Mouse (Mus musculus): ENCODE measurements around the gene Smpd1. TPM values are rescaled to one million over a fixed set of nuclear protein-coding genes. Genes with fewer than 3 reads are reported as not detected.

Smpd1 gene
- 10 to 100 TPM; 32.0 to 79.2 TPM for polyA plus RNA-seq (2012; fragmentation: generic; extraction: Trizol)

GRCm38 (mm10) chr7:105554212-105554942 lies at the start of gene Smpd1:
Gene Smpd1, plus strand, starts transcription at chr7:105554360.

GRCm38 (mm10) chr7:105581094-105581703 lies 27.0 kb downstream of the Smpd1 start, which contains the start of gene Apbb1:
Gene Apbb1, minus strand, starts transcription at chr7:105581653.

Other genes starting within 250 kb of the Smpd1 start
- gene Olfr689, start 243.2 kb upstream of the Smpd1 start, polyA plus RNA-seq (2012; fragmentation: generic; extraction: Trizol), result not detected
- not detected for gene Olfr690, start 220.3 kb upstream of the Smpd1 start, polyA plus RNA-seq (2012; fragmentation: generic; extraction: Trizol)
- gene Olfr691, start 212.1 kb upstream of the Smpd1 start, polyA plus RNA-seq (2012; fragmentation: generic; extraction: Trizol), result under 1 TPM in 1 of 2 experiments, not detected in 1; 0.02 TPM
- not detected for gene Olfr692, start 186.1 kb upstream of the Smpd1 start, polyA plus RNA-seq (2012; fragmentation: generic; extraction: Trizol)
- gene Gm5901, start 179.3 kb upstream of the Smpd1 start, polyA plus RNA-seq (2012; fragmentation: generic; extraction: Trizol), result under 1 TPM in 1 of 2 experiments, not detected in 1; 0.09 TPM
- gene Fam160a2, start 154.3 kb upstream of the Smpd1 start, polyA plus RNA-seq (2012; fragmentation: generic; extraction: Trizol), result 10 to 100 TPM; 11.6 to 17.4 TPM
- gene Cnga4, start 149.8 kb upstream of the Smpd1 start, polyA plus RNA-seq (2012; fragmentation: generic; extraction: Trizol), result under 1 TPM in 1 of 2 experiments, not detected in 1; 0.01 TPM
- gene Cckbr, start 128.6 kb upstream of the Smpd1 start, polyA plus RNA-seq (2012; fragmentation: generic; extraction: Trizol), result under 1 TPM in 1 of 2 experiments, not detected in 1; 0.02 TPM
- gene Cavin3, start 72.1 kb upstream of the Smpd1 start, polyA plus RNA-seq (2012; fragmentation: generic; extraction: Trizol), result 100 to 1,000 TPM; 166 to 272 TPM
- gene Apbb1, start 27.3 kb downstream of the Smpd1 start, polyA plus RNA-seq (2012; fragmentation: generic; extraction: Trizol), result 10 to 100 TPM; 28.1 to 45.2 TPM
- gene Hpx, start 45.8 kb downstream of the Smpd1 start, polyA plus RNA-seq (2012; fragmentation: generic; extraction: Trizol), result 1 to 10 TPM in 1 of 2 experiments, under 1 TPM in 1; 0.11 to 1.8 TPM
- 10 to 100 TPM; 18.4 to 39.5 TPM for gene Trim3, start 79.2 kb downstream of the Smpd1 start, polyA plus RNA-seq (2012; fragmentation: generic; extraction: Trizol)
- 100 to 1,000 TPM; 161 to 212 TPM for gene Timm10b, start 85.7 kb downstream of the Smpd1 start, polyA plus RNA-seq (2012; fragmentation: generic; extraction: Trizol)
- gene Arfip2, start 86.1 kb downstream of the Smpd1 start, polyA plus RNA-seq (2012; fragmentation: generic; extraction: Trizol), result 10 to 100 TPM; 43.3 to 46.2 TPM
- 10 to 100 TPM; 52.9 to 60.4 TPM for gene Gm45799, start 86.2 kb downstream of the Smpd1 start, polyA plus RNA-seq (2012; fragmentation: generic; extraction: Trizol)
- gene Dnhd1, start 96.5 kb downstream of the Smpd1 start, polyA plus RNA-seq (2012; fragmentation: generic; extraction: Trizol), result 1 to 10 TPM in 1 of 2 experiments, under 1 TPM in 1; 0.27 to 3.4 TPM
- 100 to 1,000 TPM; 185 to 199 TPM for gene Ilk, start 182.2 kb downstream of the Smpd1 start, polyA plus RNA-seq (2012; fragmentation: generic; extraction: Trizol)
- gene Rrp8, start 183.0 kb downstream of the Smpd1 start, polyA plus RNA-seq (2012; fragmentation: generic; extraction: Trizol), result 10 to 100 TPM; 13.0 to 19.8 TPM
- gene Taf10, start 190.0 kb downstream of the Smpd1 start, polyA plus RNA-seq (2012; fragmentation: generic; extraction: Trizol), result 100 to 1,000 TPM; 243 to 661 TPM
- gene Tpp1, start 197.9 kb downstream of the Smpd1 start, polyA plus RNA-seq (2012; fragmentation: generic; extraction: Trizol), result 10 to 100 TPM in 1 of 2 experiments, 1 to 10 TPM in 1; 7.0 to 47.4 TPM
- under 1 TPM; 0.05 to 0.97 TPM for gene Dchs1, start 233.3 kb downstream of the Smpd1 start, polyA plus RNA-seq (2012; fragmentation: generic; extraction: Trizol)